In genomic region chr7:75683410-75683809, GRCm38 (mm10) we compare ENCODE assay signal across 23 mouse cellular contexts.
DNase-seq lines count a peak whose midpoint lies in the region; ATAC-seq lines count a peak whose summit lies in the region.
"Had no signal": no experiment of that assay in that cellular context is flagged by ENCODE, and none has a peak within 500 bp of the region (broad histone marks: within the 10 kb centered on the region; RNA-seq: fewer than 3 reads in every experiment).

No protein-coding gene starts in this region.

- no peak; the same call in 1 of the 2 replicates for ATAC-seq in embryonic facial prominence, embryonic 15.5 days (ENCODE audit: insufficient number of reproducible peaks, low FRiP score, low TSS enrichment, low read depth)
- no peak for ATAC-seq in limb, embryonic 15.5 days (ENCODE audit: insufficient number of reproducible peaks, low FRiP score, low TSS enrichment, low read depth)
- no peak for ATAC-seq in hindbrain, embryonic 16.5 days
- ATAC-seq: forebrain, embryonic 16.5 days; inflammation-experienced regulatory T-cells, adult 6 months had no signal

- no peak overlapping the region for H3K4me2 ChIP-seq in embryonic facial prominence, embryonic 15.5 days (replicated peaks)
- no peak overlapping the region for H3K4me2 ChIP-seq in limb, embryonic 15.5 days
- no peak overlapping the region for H3K4me2 ChIP-seq in hindbrain, embryonic 16.5 days (ENCODE audit: low read length)
- H3K4me2 ChIP-seq: hindbrain, embryonic 12.5 days; liver, embryonic 15.5 days had no signal

- no peak overlapping the region for H3K4me3 ChIP-seq in embryonic facial prominence, embryonic 15.5 days (replicated peaks)
- H3K4me3 ChIP-seq in limb, embryonic 15.5 days, result no peak overlapping the region
- H3K4me3 ChIP-seq in hindbrain, embryonic 16.5 days (ENCODE audit: low read length), result no peak overlapping the region
- H3K4me3 ChIP-seq: hindbrain, embryonic 12.5 days; liver, embryonic 15.5 days; midbrain, embryonic 10.5 days had no signal

- peaks cover 9% of the 10 kb centered on the region; the same call in 1 of the 2 replicates for H3K4me1 ChIP-seq in embryonic facial prominence, embryonic 15.5 days
- H3K4me1 ChIP-seq in limb, embryonic 15.5 days, result 0 out of 2 replicates have a peak, but pooled peaks cover 6% of the 10 kb centered on the region
- no peaks in the 10 kb centered on the region for H3K4me1 ChIP-seq in hindbrain, embryonic 16.5 days (ENCODE audit: control insufficient read depth, insufficient read depth, low read depth, low read length)
- H3K4me1 ChIP-seq: hindbrain, embryonic 12.5 days; liver, embryonic 15.5 days had no signal

- no peaks in the 10 kb centered on the region for H3K27me3 ChIP-seq in embryonic facial prominence, embryonic 15.5 days
- H3K27me3 ChIP-seq in limb, embryonic 15.5 days, result no peaks in the 10 kb centered on the region
- no peaks in the 10 kb centered on the region for H3K27me3 ChIP-seq in hindbrain, embryonic 16.5 days (replicated peaks; ENCODE audit: control insufficient read depth, insufficient read depth, low read length)
- H3K27me3 ChIP-seq: CH12.LX; hindbrain, embryonic 12.5 days; liver, embryonic 15.5 days had no signal

- 67% methylated on average over 6 of the region's 6 CpGs for WGBS in embryonic facial prominence, embryonic 15.5 days
- WGBS in limb, embryonic 15.5 days, result 47% methylated on average over 6 of the region's 6 CpGs
- WGBS in hindbrain, embryonic 16.5 days, result 67% methylated on average over 6 of the region's 6 CpGs

- intact Hi-C loops in gastrocnemius, postnatal 14 days (cut with DNase I; ENCODE audit: low total_unique reads), result no loop called here

- no peaks in the 10 kb centered on the region for H3K9me3 ChIP-seq in embryonic facial prominence, embryonic 15.5 days (replicated peaks)
- no peaks in the 10 kb centered on the region for H3K9me3 ChIP-seq in limb, embryonic 15.5 days
- no peaks in the 10 kb centered on the region for H3K9me3 ChIP-seq in hindbrain, embryonic 16.5 days (ENCODE audit: control insufficient read depth, low read length)
- H3K9me3 ChIP-seq: hindbrain, embryonic 12.5 days; liver, embryonic 15.5 days; midbrain, embryonic 10.5 days had no signal

- peaks cover 10% of the 10 kb centered on the region; the same call in 1 of the 2 replicates for H3K36me3 ChIP-seq in embryonic facial prominence, embryonic 15.5 days
- H3K36me3 ChIP-seq in limb, embryonic 15.5 days, result peaks cover 13% of the 10 kb centered on the region
- H3K36me3 ChIP-seq in hindbrain, embryonic 16.5 days (ENCODE audit: control insufficient read depth, insufficient read depth, low read length), result no peaks in the 10 kb centered on the region
- H3K36me3 ChIP-seq: hindbrain, embryonic 12.5 days had no signal

- peak overlapping the region; percentile 65 for H3K27ac ChIP-seq in embryonic facial prominence, embryonic 15.5 days (replicated peaks)
- peak overlapping the region; percentile 70 for H3K27ac ChIP-seq in limb, embryonic 15.5 days
- no peak overlapping the region for H3K27ac ChIP-seq in hindbrain, embryonic 16.5 days (ENCODE audit: low read depth, low read length)
- H3K27ac ChIP-seq: hindbrain, embryonic 12.5 days; liver, embryonic 15.5 days; macrophage; midbrain, embryonic 10.5 days had no signal

- no peak overlapping the region for H3K9ac ChIP-seq in embryonic facial prominence, embryonic 15.5 days
- no peak overlapping the region for H3K9ac ChIP-seq in limb, embryonic 15.5 days
- H3K9ac ChIP-seq in hindbrain, embryonic 16.5 days (ENCODE audit: low read depth, low read length), result no peak overlapping the region
- H3K9ac ChIP-seq: hindbrain, embryonic 12.5 days; liver, embryonic 15.5 days had no signal

- DNase-seq in gastrocnemius, adult 18-20 months (ENCODE audit: low spot score), result peak; percentile 24
- DNase-seq in gastrocnemius, postnatal 14 days, result no peak
- DNase-seq in R1 (ENCODE audit: low read depth, low spot score), result peak; percentile 37
- no peak for DNase-seq in spleen, postnatal 10 days (ENCODE audit: low spot score in 2 of 2)
- no peak for DNase-seq in layer of hippocampus, postnatal 36 days
- DNase-seq: adrenal gland, postnatal 10 days; cerebellum, adult 18-20 months; cerebellum, postnatal 25 days; gastrocnemius, postnatal 10 days; kidney, adult 2 months; kidney, postnatal 10 days; left cerebral cortex, postnatal 4 days; thymus, adult 18-20 months had no signal

Comparison
In these comparisons a context has a peak if more than half of its experiments do, and no peak if none do; other contexts are left out.
1. DNase-seq: peak in gastrocnemius, adult 18-20 months (single experiment) and R1 (single experiment); none in gastrocnemius, postnatal 14 days (single experiment), spleen, postnatal 10 days (0 of 2) and layer of hippocampus, postnatal 36 days (0 of 2).